Mouse (Mus musculus): ENCODE measurements at regions not wholly inside any gene's neighbourhood (a gene's known extent, or its start where the extent isn't known, plus 50 kb on each side); places are given as distances from the start of the nearest gene placed in this dataset.
A peak's percentile ranks its signal among the peaks of the same experiment; 100 is the strongest.
"Not testable (repeated sequence)": the region's sequence is repeated elsewhere in the genome, so short reads cannot be mapped to it uniquely, and the experiment has no call there.

GRCm38 (mm10) chr9:88259627-88260026 lies 67.4 kb upstream of the Nt5e start:
- ATAC-seq, result peak; percentile 56; the same call in 1 of the 2 replicates

DNA sequence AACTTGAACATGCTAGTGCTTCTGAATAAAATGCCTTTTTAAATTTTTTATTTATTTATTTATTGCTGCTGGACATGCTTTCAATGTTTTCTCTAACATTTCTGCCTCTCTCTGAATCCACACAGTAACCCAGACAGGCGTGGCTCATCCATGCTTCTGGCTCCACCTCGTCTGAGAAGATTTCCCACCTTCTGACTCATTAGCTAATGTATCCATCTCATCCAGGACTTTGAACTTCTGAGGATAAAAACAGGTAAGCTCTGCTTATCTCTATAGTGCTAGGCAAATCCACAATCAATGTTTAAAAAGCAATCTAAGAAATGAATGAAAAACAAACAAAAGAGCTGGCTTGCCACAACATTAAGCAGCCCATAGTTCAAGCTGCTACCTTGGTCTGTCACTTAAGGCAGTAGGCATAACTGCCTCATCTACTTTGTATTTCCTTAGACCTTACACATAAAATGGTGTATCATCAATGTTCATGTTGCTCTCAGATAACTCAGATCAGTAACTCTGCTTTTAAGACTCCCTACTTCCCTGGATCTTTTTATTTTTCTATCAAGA lies 66.8 kb upstream of the Nt5e start:
- no peaks in the 10 kb centered on the region for H3K27me3 ChIP-seq (replicated peaks)
- no peaks in the 10 kb centered on the region for H3K36me3 ChIP-seq
- no peak overlapping the region for H3K27ac ChIP-seq
- H3K4me2 ChIP-seq (replicated peaks), result no peak overlapping the region
- 0 out of 2 replicates have a peak, but pooled peaks cover 4% of the 10 kb centered on the region for H3K4me1 ChIP-seq (replicated peaks)
- ATAC-seq, result peak; percentile 89
- WGBS, result 51% methylated on average over 2 of the region's 2 CpGs
- no peaks in the 10 kb centered on the region for H3K9me3 ChIP-seq
- no peak overlapping the region for H3K9ac ChIP-seq
- no peak overlapping the region for H3K4me3 ChIP-seq (replicated peaks)

More at GRCm38 (mm10) chr9:88259627-88260026, 67.4 kb upstream of the Nt5e start:
- WGBS, result 78% methylated on average over 4 of the region's 4 CpGs
- Histone ChIP-seq H3K4me1 (replicated peaks) (0 out of 2 replicates have a peak, but pooled peaks cover 4% of the 10 kb centered on the region), H3K9me3 (no peaks in the 10 kb centered on the region), H3K4me3 (replicated peaks) (no peak overlapping the region), H3K36me3 (no peaks in the 10 kb centered on the region), H3K27me3 (replicated peaks) (no peaks in the 10 kb centered on the region), H3K9ac (no peak overlapping the region), H3K4me2 (replicated peaks) (no peak overlapping the region), H3K27ac (no peak overlapping the region)

DNA sequence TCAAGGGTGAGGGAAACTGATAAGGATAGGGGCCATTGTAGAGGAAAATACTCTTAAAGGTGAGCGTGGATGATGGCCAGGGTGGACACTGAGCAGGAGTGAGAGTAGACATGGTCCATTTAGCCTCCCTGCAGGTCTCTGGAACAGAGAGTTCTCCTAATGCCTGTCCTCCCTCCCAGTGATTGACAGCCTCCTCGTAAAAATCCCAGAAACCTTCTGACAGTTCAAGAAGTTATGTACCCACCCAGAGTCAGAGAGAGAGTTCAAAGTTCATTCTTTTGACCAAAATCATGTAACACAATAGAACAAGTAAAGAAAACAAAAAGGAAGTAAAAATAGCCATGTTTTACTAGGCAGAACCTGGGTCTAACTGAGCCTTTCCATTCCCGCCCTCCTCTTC lies 64.5 kb upstream of the Nt5e start:
- Histone ChIP-seq H3K4me3 (replicated peaks) (no peak overlapping the region), H3K27ac (no peak overlapping the region), H3K4me2 (replicated peaks) (no peak overlapping the region), H3K36me3 (no peaks in the 10 kb centered on the region), H3K9ac (no peak overlapping the region), H3K9me3 (no peaks in the 10 kb centered on the region), H3K27me3 (replicated peaks) (no peaks in the 10 kb centered on the region), H3K4me1 (replicated peaks) (0 out of 2 replicates have a peak, but pooled peaks cover 4% of the 10 kb centered on the region)
- ATAC-seq, result 0 out of 2 replicates have a peak, but pooled peaks have one; percentile 36
- WGBS, result 64% methylated on average over 3 of the region's 3 CpGs

DNA sequence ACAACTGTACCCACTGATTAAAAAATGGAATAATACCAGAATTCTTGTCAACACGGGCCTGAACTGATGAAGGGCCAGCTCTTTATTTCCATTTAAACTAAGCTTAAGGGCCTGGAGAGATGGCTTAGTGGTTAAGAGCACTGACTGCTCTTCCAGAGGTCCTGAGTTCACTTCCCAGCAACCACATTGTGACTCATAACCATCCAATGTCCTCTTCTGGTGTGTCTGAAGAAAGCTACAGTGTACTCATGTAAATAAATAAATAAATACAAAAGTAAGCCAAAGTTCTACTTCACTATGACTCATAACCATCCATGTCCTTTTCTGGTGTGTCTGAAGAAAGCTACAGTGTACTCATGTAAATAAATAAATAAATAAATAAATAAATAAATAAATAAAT lies 60.7 kb upstream of the Nt5e start:
- not testable (repeated sequence) for H3K4me1 ChIP-seq (replicated peaks); H3K9me3 ChIP-seq; H3K4me3 ChIP-seq (replicated peaks); H3K36me3 ChIP-seq; H3K27me3 ChIP-seq (replicated peaks); ATAC-seq; H3K27ac ChIP-seq; H3K4me2 ChIP-seq (replicated peaks); H3K9ac ChIP-seq
- WGBS, result 80% methylated on average over 1 of the region's 1 CpGs

GRCm38 (mm10) chr9:88268811-88269210 lies 58.2 kb upstream of the Nt5e start:
- Histone ChIP-seq H3K27ac (no peak overlapping the region), H3K9ac (no peak overlapping the region), H3K27me3 (replicated peaks) (no peaks in the 10 kb centered on the region), H3K36me3 (no peaks in the 10 kb centered on the region), H3K4me3 (replicated peaks) (no peak overlapping the region), H3K4me1 (replicated peaks) (no peaks in the 10 kb centered on the region), H3K9me3 (no peaks in the 10 kb centered on the region), H3K4me2 (replicated peaks) (no peak overlapping the region)
- no peak for ATAC-seq
- WGBS, result 77% methylated on average over 2 of the region's 2 CpGs

- no peaks in the 10 kb centered on the region for H3K9me3 ChIP-seq
- no peaks in the 10 kb centered on the region for H3K4me1 ChIP-seq (replicated peaks)
- no peak overlapping the region for H3K27ac ChIP-seq
- H3K4me2 ChIP-seq (replicated peaks), result no peak overlapping the region
- no peak overlapping the region for H3K9ac ChIP-seq
- 92% methylated on average over 5 of the region's 5 CpGs for WGBS
- H3K4me3 ChIP-seq (replicated peaks), result no peak overlapping the region
- no peaks in the 10 kb centered on the region for H3K36me3 ChIP-seq
- no peaks in the 10 kb centered on the region for H3K27me3 ChIP-seq (replicated peaks)
- ATAC-seq, result no peak
These were observed 57.8 kb upstream of the Nt5e start for GRCm38 (mm10) chr9:88269216-88269615.

GRCm38 (mm10) chr9:88270836-88271235 lies 56.2 kb upstream of the Nt5e start:
- Histone ChIP-seq H3K27me3 (replicated peaks) (no peaks in the 10 kb centered on the region), H3K4me3 (replicated peaks) (no peak overlapping the region), H3K9ac (no peak overlapping the region), H3K4me1 (replicated peaks) (0 out of 2 replicates have a peak, but pooled peaks cover 3% of the 10 kb centered on the region), H3K27ac (no peak overlapping the region), H3K36me3 (no peaks in the 10 kb centered on the region), H3K4me2 (replicated peaks) (no peak overlapping the region), H3K9me3 (no peaks in the 10 kb centered on the region)
- no peak for ATAC-seq
- 49% methylated on average over 1 of the region's 1 CpGs for WGBS

DNA sequence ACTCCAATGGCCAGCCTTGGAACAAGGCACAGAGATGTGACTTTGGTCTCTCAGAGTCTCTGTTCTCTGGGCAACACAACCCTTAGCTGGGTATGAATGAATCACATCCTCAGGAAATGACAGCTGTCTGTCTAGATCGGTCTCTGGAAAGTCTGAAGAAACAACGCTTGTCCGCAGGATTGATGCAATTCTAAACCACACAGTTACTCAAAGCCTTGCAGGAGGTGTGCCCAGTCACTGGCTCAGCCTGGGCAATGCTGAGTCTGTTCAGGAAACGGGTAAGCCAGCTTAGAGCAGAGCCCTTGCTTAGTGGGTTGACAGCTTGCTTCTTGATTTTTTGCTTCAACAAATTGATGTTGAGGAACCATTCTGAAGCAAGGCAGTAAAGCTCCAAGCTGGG lies 53.7 kb upstream of the Nt5e start:
- ATAC-seq, result no peak
- no peak overlapping the region for H3K9ac ChIP-seq
- H3K36me3 ChIP-seq, result no peaks in the 10 kb centered on the region
- no peaks in the 10 kb centered on the region for H3K27me3 ChIP-seq (replicated peaks)
- H3K4me3 ChIP-seq (replicated peaks), result no peak overlapping the region
- no peak overlapping the region for H3K4me2 ChIP-seq (replicated peaks)
- no peak overlapping the region for H3K27ac ChIP-seq
- no peaks in the 10 kb centered on the region for H3K9me3 ChIP-seq
- H3K4me1 ChIP-seq (replicated peaks), result 0 out of 2 replicates have a peak, but pooled peaks cover 3% of the 10 kb centered on the region
- WGBS, result 71% methylated on average over 4 of the region's 4 CpGs

DNA sequence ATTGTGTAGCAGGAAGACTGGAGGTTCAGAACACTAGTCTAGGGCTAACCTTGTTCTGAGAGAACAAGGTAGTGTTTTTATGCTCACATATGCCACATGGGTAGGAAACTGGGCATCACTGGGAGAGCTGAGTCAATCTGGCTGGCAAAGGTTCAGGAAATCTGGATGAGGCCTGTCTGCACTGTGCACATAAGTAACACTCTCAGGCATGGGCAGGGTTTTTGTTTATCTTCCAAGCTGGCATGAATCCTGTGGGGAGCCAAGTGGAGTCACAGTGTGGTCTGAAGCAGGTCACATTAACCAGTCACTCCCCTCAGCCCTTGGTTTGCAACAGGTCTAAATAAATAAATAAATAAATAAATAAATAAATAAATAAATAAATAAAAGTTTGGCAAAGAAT lies 53.0 kb upstream of the Nt5e start:
- H3K9me3 ChIP-seq, result no peaks in the 10 kb centered on the region
- H3K36me3 ChIP-seq, result no peaks in the 10 kb centered on the region
- peak; percentile 67 for ATAC-seq
- no peak overlapping the region for H3K27ac ChIP-seq
- H3K4me3 ChIP-seq (replicated peaks), result no peak overlapping the region
- no peak overlapping the region for H3K4me2 ChIP-seq (replicated peaks)
- H3K4me1 ChIP-seq (replicated peaks), result 0 out of 2 replicates have a peak, but pooled peaks cover 3% of the 10 kb centered on the region
- no peak overlapping the region for H3K9ac ChIP-seq
- H3K27me3 ChIP-seq (replicated peaks), result no peaks in the 10 kb centered on the region

DNA sequence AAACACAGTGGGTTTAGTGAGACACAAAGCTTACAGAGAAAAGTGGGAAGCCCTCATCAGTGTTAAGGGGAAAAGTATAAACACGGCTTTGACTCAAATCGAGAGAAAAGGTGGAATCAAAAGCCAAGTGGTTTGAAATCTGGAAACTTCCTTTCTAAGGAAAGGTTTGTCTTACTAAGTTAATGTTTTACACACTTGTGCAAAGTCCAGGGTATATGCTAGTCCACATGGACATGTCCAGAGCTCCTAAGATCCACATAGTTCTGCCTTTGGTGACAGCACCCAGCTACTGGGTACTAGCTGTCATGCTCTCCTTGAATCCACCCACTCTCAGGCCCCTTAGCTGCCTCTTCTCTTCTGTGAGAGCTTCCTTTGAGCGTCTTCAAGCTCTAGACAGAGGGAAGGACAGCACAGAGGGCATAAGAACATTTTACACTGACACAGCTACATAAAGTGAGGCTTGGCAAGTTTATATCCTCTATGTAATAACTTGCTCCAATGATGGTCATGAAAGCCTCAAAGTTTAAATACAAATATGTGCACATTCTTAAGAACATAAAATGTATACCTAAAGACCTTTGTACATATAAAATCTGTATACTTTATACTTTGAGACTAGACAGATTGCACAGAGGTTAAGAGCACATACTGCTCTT lies 52.2 kb upstream of the Nt5e start:
- no peaks in the 10 kb centered on the region for H3K9me3 ChIP-seq
- ATAC-seq, result peak; percentile 90
- H3K4me2 ChIP-seq (replicated peaks), result no peak overlapping the region
- no peaks in the 10 kb centered on the region for H3K36me3 ChIP-seq
- no peak overlapping the region for H3K9ac ChIP-seq
- H3K4me1 ChIP-seq (replicated peaks), result 0 out of 2 replicates have a peak, but pooled peaks cover 3% of the 10 kb centered on the region
- WGBS, result 26% methylated on average over 3 of the region's 3 CpGs
- H3K27ac ChIP-seq, result peak overlapping the region; percentile 15; the same call in 1 of the 2 replicates
- no peak overlapping the region for H3K4me3 ChIP-seq (replicated peaks)
- H3K27me3 ChIP-seq (replicated peaks), result no peaks in the 10 kb centered on the region

DNA sequence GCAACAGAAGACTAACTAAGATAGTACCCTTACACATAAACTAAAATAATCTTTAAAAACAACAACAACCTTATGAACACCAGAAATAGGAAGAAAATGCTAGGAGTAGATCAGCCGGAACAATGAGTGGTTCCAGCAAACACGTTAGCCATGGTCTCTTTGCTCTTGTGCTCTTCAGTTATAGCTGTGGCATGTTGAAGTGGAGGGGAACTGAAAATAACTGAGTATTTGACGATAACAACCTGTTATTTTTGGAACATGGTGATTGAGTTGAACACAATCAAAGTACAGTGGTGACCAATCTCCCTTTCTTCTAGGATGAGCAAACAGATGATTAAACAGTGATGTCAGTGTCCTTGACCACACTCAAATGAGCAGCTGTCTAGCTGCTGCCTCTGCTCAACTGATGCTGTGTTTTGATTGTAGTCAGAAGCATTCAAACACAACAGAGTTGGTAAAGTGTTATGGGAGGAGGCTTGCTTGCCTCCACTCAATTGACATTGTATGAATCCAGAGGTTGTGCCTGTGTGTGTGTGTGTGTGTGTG lies 50.9 kb upstream of the Nt5e start:
- Histone ChIP-seq H3K9me3 (no peaks in the 10 kb centered on the region), H3K27me3 (replicated peaks) (no peaks in the 10 kb centered on the region), H3K4me2 (replicated peaks) (no peak overlapping the region), H3K9ac (no peak overlapping the region), H3K4me3 (replicated peaks) (no peak overlapping the region), H3K27ac (no peak overlapping the region), H3K4me1 (replicated peaks) (0 out of 2 replicates have a peak, but pooled peaks cover 3% of the 10 kb centered on the region), H3K36me3 (no peaks in the 10 kb centered on the region)
- 87% methylated on average over 3 of the region's 3 CpGs for WGBS
- no peak for ATAC-seq

- no peaks in the 10 kb centered on the region for H3K9me3 ChIP-seq
- 0 out of 2 replicates have a peak, but pooled peaks cover 3% of the 10 kb centered on the region for H3K4me1 ChIP-seq (replicated peaks)
- 83% methylated on average over 6 of the region's 6 CpGs for WGBS
- no peaks in the 10 kb centered on the region for H3K36me3 ChIP-seq
- H3K4me2 ChIP-seq (replicated peaks), result no peak overlapping the region
- H3K27me3 ChIP-seq (replicated peaks), result no peaks in the 10 kb centered on the region
- H3K9ac ChIP-seq, result no peak overlapping the region
- ATAC-seq, result no peak
- no peak overlapping the region for H3K27ac ChIP-seq
- H3K4me3 ChIP-seq (replicated peaks), result no peak overlapping the region
These were observed 50.0 kb upstream of the Nt5e start for GRCm38 (mm10) chr9:88277031-88277430.

Data from intestine, embryonic 15.5 days (tissue).